Mouse (Mus musculus): ENCODE results near the gene Pus10. TPM values are rescaled to one million over a fixed set of nuclear protein-coding genes. Genes with fewer than 3 reads are reported as not detected.

Pus10 gene
- polyA plus RNA-seq, 1 experiment = 28.6 TPM

- Histone ChIP-seq H3K27ac (replicated peaks; ENCODE audit: low read depth, low read length) (no peak overlapping the region), H3K4me1 (ENCODE audit: control insufficient read depth, insufficient read depth, insufficient read length, low read length) (no peaks in the 10 kb centered on the region), H3K4me3 (ENCODE audit: insufficient read depth, low read depth, low read length) (no peak overlapping the region)
These were observed 102.5 kb downstream of the Pus10 start for GRCm38 (mm10) chr11:23767928-23768327.

- Histone ChIP-seq H3K27ac (replicated peaks; ENCODE audit: low read depth, low read length) (no peak overlapping the region), H3K4me1 (ENCODE audit: control insufficient read depth, insufficient read depth, insufficient read length, low read length) (no peaks in the 10 kb centered on the region), H3K4me3 (ENCODE audit: insufficient read depth, low read depth, low read length) (no peak overlapping the region)
These were observed 103.6 kb downstream of the Pus10 start for GRCm38 (mm10) chr11:23769033-23769432.

- no peaks in the 10 kb centered on the region for H3K4me1 ChIP-seq (ENCODE audit: control insufficient read depth, insufficient read depth, insufficient read length, low read length)
- H3K4me3 ChIP-seq (ENCODE audit: insufficient read depth, low read depth, low read length) = peak overlapping the region; percentile 97
- H3K27ac ChIP-seq (replicated peaks; ENCODE audit: low read depth, low read length) = peak overlapping the region; percentile 89
These were observed 104.4 kb downstream of the Pus10 start for GRCm38 (mm10) chr11:23769686-23770509.

- Histone ChIP-seq H3K4me3 (ENCODE audit: insufficient read depth, low read depth, low read length) (peak overlapping the region; percentile 97), H3K4me1 (ENCODE audit: control insufficient read depth, insufficient read depth, insufficient read length, low read length) (no peaks in the 10 kb centered on the region), H3K27ac (replicated peaks; ENCODE audit: low read depth, low read length) (peak overlapping the region; percentile 89)
These were observed 105.0 kb downstream of the Pus10 start for GRCm38 (mm10) chr11:23770510-23770759.

- Histone ChIP-seq H3K27ac (replicated peaks; ENCODE audit: low read depth, low read length) (peak within 1 kb of the TSS; percentile 100), H3K4me1 (ENCODE audit: control insufficient read depth, insufficient read depth, insufficient read length, low read length) (no peaks in the 10 kb centered on the region), H3K4me3 (ENCODE audit: insufficient read depth, low read depth, low read length) (peak within 1 kb of the TSS; percentile 97)
These were observed 105.5 kb downstream of the Pus10 start, which contains the start of gene Rel for GRCm38 (mm10) chr11:23770760-23771506. TSS of gene Rel (minus strand) at chr11:23770970.

GRCm38 (mm10) chr11:23771507-23772097 lies 106.1 kb downstream of the Pus10 start:
- Histone ChIP-seq H3K4me3 (ENCODE audit: insufficient read depth, low read depth, low read length) (peak overlapping the region; percentile 97), H3K4me1 (ENCODE audit: control insufficient read depth, insufficient read depth, insufficient read length, low read length) (no peaks in the 10 kb centered on the region), H3K27ac (replicated peaks; ENCODE audit: low read depth, low read length) (peak overlapping the region; percentile 100)

GRCm38 (mm10) chr11:23772471-23772870 lies 107.0 kb downstream of the Pus10 start:
- Histone ChIP-seq H3K4me3 (ENCODE audit: insufficient read depth, low read depth, low read length) (no peak overlapping the region), H3K4me1 (ENCODE audit: control insufficient read depth, insufficient read depth, insufficient read length, low read length) (no peaks in the 10 kb centered on the region), H3K27ac (replicated peaks; ENCODE audit: low read depth, low read length) (no peak overlapping the region)

GRCm38 (mm10) chr11:23778787-23779201 lies 113.3 kb downstream of the Pus10 start:
- Histone ChIP-seq H3K4me3 (ENCODE audit: insufficient read depth, low read depth, low read length) (no peak overlapping the region), H3K4me1 (ENCODE audit: control insufficient read depth, insufficient read depth, insufficient read length, low read length) (no peaks in the 10 kb centered on the region), H3K27ac (replicated peaks; ENCODE audit: low read depth, low read length) (no peak overlapping the region)

- H3K4me1 ChIP-seq (ENCODE audit: control insufficient read depth, insufficient read depth, insufficient read length, low read length) = no peaks in the 10 kb centered on the region
- no peak overlapping the region for H3K27ac ChIP-seq (replicated peaks; ENCODE audit: low read depth, low read length)
- H3K4me3 ChIP-seq (ENCODE audit: insufficient read depth, low read depth, low read length) = no peak overlapping the region
These were observed 116.6 kb downstream of the Pus10 start for GRCm38 (mm10) chr11:23782038-23782437.

Other genes starting within 250 kb of the Pus10 start
- 32.3 and 81.8 TPM in 2 replicates for gene Ahsa2, start 167.6 kb upstream of the Pus10 start, polyA plus RNA-seq (2012; ENCODE audit: insufficient read depth, insufficient read length, missing spikeins)
- gene 1700093K21Rik, start 144.5 kb upstream of the Pus10 start, polyA plus RNA-seq (2012; ENCODE audit: insufficient read depth, insufficient read length, missing spikeins) = not detected in 2 replicates
- 16.5 and 20.5 TPM in 2 replicates for gene 0610010F05Rik, start 32.0 kb upstream of the Pus10 start, polyA plus RNA-seq (2012; ENCODE audit: insufficient read depth, insufficient read length, missing spikeins)
- gene Pex13, start 285 bp downstream of the Pus10 start, polyA plus RNA-seq (2012; ENCODE audit: insufficient read depth, insufficient read length, missing spikeins) = 137 and 149 TPM in 2 replicates
- 1.8 and 3.1 TPM in 2 replicates for gene Rel, start 105.3 kb downstream of the Pus10 start, polyA plus RNA-seq (2012; ENCODE audit: insufficient read depth, insufficient read length, missing spikeins)
- 3.8 and 5.3 TPM in 2 replicates for gene Papolg, start 229.6 kb downstream of the Pus10 start, polyA plus RNA-seq (2012; ENCODE audit: insufficient read depth, insufficient read length, missing spikeins)